Mouse (Mus musculus) urinary bladder, adult 18-20 months (tissue): Measurements from ENCODE around the gene Pef1.

Source experiments
- DNase-seq, 2 experiments: peaks; one replicate each; pipeline ENCODE4 v3.0.0; 2022; ENCODE audit warnings: low spot score in 2 of 2, mixed read lengths in 2 of 2

The Pef1 gene

DNA sequence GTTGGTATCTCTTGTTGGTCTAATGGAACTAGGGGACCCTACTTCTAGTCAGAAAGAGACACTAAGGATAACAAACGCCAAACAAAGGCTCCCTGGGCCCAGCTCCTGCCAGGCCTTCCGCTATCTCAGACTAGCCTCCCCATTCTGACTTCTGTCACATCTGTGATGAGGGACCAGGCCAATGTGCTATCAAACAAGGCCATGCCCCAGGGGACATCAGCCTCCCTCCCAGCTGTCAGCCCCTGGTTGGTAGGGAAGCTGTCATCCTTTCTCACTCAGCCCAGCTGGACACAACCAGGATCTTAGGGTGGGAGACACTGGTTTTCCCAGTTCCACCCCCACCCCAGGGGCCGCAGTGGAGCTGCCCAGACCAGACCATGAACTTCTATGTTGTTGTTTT is 7.2 kb upstream of the Pef1 start:
- DNase-seq, result no peak

DNA sequence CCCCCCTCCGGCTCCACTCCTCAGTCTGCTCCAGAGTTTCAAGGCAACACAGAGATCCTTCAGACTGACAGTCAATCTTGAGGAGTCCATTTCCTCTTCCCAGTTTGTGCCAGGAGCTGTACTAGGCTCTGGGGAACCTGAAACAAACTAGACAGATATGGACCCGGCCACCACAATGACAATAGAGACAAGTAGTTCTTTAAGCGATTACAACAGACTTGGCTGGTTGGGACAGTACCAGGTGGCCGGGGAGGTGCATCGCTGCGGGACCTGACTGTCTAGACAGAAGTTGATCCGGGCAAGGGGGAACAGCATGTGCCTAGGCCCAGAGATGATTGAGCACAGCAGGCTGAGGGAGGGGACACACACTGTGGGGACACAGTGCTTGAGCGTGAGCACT is 1.2 kb upstream of the Pef1 start:
- DNase-seq, result no peak

DNA sequence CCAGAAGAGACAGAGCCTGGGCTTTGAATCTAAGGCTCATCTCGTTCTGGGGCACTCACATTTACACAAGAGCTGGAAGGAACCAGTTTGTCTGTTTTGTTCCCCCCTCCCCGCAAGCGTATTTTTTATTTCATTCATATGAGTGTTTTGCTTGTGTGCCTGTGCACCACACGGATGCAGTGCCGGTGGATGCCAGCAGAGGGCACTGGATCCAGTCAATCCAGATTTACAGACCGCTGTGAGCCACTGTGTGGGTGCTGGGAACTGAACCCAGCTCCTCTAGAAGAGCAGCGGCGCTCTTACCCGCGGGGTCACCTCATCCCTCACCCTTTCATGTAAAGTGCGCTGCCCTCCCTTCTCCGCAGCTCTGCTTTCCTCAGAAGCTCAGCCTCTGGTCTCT is 1.3 kb downstream of the Pef1 start:
- no peak for DNase-seq

DNA sequence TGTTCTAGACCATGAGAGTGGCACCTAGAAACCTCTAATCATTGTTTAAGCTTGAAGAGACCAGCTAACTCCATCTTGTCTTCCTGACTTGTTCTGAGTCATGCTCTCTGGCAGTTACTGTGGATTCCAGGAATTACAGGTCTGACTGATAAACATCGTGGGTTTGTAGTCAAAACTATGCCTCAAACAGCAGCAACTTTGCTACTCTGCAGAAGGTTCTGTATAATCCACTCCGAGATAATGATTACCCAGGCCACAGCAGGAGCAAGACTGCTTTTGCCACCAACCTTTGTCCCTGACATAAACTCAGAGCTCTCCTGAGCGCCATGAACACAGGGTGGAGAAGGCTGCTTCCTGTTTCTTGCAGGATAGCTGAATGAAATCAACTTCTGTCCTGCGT is 2.2 kb downstream of the Pef1 start:
- DNase-seq, result no peak

DNA sequence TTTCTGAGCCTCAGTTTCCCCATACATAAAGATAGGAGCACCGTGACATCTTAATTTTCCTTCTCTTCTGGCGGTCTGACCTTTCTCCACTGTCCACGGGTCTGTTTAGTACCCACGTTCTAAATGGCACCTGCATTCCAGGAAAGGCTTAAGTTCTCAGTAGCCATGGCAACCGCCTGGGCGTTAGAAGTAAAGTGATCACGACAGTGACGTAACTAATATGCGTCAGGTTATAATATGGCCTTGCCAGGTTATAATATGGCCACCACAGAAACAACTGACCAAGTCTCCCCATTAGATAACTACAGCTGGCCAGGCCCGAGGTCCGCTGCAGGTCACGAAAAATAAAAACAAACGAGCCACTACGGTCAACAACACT is 4.7 kb downstream of the Pef1 start:
- no peak for DNase-seq

DNA sequence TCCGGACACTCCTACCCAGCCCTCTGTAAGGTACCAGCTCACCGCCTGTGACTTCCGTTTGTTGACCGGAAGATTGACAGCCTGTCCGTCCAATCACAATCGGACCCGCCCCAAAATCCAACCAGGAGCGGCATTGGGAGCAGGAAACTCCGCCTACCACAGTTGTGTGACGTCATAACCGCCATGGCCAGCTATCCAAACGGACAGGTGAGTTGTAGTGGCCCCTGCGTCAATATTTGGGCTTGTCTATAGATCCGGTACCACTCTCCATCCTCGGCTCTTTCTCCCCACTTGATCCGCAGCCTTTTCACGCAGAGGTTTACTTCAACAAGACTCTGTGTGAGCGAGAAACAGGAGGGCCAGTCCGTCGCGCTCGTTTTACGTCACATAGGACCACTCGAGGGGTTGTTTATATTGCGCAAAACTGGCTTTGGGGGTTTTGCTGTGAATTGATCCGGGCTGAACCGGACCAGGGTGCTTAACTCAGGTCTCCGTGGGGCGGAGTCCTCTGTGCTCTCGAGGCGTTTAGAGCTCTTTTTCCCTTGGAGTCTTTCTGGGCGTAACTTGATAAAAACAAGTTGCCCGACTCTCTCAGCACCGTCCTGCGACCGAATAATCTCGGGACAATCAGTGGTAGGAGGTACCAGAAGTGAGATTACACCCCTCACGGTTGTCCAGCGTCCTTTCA is 5.2 kb downstream of the Pef1 start:
- peak; percentile 99 for DNase-seq

DNA sequence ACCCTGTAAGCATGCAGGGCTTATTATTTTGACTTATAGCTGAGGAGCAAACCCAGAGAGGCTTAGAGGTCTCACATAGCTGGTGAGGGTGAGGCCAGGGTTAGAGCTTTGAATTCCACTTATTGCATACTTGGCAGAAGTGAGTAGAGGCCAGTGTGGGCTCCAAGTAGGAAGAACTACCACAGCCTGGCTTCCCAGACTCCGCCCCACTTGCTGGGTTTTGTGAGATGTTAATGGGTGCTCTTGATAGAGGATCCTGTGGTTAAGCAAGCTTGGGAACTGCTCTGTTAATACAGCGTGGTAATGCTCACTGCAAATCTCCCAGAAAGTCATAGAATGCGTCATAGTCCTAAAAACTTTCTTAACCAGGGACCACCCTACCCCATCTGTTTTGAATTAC is 6.6 kb downstream of the Pef1 start:
- DNase-seq, result no peak

DNA sequence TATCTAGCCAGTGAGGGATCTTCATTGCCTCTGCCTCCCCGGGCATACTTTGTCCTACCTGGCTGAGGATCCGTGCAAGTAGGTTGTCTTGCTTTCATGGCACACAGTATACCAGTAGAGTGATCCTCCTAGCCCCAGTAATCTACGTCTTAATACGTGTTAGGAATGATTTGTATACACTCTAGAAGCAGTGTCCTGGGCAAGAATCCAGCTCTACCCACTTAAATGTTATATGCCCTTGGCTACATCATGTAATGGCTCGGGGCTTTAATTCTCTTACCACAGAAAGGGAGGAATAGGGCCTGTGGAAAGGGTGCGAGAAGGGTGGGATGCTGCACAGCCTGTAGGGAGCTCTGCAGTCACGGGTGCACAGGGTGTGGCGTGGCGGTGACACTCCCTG is 7.3 kb downstream of the Pef1 start:
- no peak for DNase-seq

DNA sequence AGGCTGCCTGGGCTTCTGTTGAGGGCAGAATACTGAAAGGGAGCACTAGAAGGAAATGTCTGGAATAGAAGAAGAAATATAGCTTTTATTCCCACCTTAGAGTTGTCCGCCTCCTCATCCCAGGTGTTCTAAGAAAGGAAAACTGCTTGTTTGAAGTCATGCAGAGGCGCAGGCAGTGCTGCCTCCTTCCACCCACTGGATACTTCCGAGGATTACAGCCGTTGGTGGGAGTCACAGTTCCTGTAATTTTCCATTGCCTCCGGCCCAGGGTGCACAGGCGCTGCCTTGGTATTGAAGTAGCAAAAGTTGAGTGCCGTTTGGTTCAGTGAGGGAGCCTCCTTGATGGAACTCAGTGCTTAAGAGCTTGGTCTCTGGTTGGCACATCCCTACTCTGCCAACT is 7.7 kb downstream of the Pef1 start:
- no peak for DNase-seq

DNA sequence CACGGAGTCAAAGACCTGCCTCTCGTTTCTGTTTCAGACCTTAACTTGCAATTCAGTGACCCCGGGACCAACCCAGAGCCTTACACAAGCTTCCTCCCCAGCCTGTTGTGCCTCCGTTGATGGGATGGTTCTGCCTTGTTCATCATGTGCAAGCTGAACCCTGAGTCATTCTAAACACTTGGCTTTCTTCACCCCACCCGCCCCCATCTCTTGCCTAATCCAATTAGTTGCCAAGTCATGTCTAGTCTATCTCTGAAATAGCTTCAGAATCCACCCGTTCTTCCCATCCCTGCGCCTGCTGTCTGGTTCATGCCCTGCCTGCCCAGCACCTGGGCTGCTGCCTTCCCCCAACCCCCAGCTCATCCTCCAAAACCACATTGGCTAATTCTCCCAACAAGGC is 9.9 kb downstream of the Pef1 start:
- peak; percentile 28 to 78 for DNase-seq

DNA sequence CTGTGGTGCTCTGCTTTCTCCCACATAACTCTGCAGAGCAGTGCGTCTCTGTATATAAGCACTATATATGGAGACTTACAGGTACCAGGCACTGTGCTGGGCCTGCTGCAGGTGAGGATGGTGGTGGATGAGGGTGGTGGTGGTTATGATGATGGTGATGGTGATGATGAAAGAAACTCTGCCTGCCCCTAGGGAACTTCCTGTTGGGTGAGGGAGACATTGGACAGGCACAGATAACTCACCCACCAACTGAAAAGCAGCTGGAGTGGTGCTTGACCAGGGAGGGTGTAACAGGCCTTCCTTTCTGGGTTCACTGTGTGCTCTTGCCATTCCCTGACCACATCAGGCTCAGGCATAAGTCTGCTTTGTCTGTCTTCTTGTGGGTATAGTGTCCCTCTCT is 10.4 kb downstream of the Pef1 start:
- DNase-seq, result no peak

DNA sequence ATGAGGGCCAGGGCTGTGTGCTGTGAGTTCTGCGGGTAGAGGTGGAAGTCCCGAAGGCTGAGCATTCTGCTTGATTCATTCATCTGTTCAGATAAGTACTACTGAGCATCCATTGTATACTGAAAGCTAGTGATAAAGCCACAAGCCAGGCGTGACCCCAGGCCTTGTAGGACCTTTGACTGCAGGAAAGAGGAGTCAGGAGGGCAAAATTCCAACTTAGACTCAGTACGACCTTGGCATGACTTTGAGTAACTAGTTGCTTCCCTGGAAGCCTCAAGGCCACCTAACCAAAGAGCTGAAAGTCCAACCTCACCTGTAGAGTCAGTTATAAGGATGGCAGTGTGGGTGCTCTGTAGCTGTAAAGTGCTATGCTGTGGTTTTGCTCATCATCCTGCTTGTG is 18.4 kb downstream of the Pef1 start:
- no peak for DNase-seq

DNA sequence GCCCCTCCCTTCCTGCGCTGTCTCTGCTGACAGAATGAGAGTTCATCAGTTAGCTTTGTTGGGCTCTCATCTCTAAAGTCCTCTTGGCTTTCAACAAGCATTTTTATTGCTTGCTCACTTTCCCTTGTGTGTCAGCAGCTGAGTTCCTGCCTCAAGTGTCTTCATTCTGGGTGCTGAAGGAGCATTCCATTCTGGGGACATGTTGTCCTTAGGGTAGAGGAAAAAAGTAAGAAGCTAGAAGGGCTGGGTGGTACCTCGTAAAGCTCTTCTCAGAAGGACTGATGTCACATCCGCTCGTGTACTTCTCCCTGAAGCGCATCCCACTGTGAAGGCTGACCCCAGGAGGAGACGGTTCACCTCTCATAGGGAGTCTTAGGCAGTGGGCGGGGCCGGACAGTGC is 19.2 kb downstream of the Pef1 start:
- DNase-seq, result no peak

DNA sequence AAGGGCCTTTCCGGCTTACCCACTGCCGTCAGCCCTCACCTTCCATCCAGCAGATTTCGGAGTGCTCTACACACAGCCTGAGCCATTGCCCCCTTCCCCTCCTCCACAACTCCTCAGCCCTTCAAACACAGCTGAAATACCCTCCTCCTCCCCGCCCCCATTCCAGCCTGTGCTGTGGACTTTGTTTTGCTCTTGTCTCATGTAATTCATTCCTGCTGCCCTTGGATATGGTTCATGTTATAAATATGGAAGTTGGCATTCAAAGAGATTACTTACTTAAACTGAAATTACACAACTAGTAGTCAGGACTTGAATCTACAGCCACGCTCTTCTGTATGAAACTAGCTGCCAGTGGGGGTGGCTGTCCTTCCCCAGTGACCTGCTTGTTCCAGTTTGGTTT is 20.7 kb downstream of the Pef1 start:
- DNase-seq, result no peak

DNA sequence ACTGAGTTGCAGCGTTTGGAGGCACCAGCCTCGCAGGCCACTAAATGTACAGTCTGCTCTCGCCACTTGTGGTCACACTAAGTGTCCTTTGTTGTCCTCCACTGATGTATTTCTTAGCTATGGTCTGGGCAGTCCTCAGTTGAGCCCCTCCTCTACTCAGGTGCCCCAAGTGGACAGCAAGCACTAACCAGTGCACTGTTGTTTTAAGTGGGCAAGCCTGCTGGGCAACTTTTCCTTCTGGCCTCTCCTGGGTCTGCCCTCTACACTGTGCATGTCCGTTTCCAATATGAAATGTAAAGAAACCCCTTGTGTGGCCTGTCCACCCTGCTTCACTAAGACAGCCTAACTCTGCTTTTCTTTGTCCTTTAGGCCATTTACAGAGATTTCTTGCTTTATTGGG is 21.8 kb downstream of the Pef1 start:
- no peak for DNase-seq

DNA sequence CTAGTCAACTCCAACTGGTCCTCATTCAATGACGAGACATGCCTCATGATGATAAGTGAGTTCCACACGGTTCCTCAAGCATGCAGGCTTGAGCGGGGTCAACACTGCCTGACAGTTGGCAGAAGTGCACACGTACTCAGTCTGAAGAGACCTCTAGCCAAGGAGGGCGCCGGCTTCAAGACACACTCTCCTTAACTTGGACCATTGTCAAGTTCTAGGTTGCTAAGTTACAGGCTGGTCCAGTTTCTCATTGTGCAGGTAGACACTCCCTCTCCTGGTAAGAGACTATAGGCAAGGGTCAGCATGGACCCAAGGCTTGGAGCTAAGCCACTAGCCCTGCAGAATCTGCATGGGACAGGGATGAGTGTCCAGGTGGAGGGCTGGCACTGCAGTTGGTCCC is 22.8 kb downstream of the Pef1 start:
- no peak for DNase-seq

DNA sequence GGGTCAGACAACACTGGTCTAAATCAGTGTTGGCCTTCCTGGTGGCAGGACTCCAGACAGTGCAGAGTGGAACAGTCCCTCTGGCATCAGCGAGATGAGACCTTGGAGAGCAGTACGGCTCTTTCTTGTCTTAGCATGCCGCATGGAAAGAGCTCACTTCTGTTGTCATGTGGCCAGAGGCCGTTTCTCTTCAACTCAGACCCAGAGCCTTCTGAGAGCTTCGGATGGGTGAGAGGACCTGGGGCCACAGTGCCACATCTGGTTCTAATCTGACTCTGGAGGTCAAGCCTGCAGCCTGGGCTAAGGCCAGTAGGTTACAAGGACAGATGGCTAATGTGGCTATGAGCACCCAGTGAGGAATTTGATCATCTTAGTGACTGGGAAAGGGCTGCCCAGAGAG is 23.6 kb downstream of the Pef1 start:
- no peak for DNase-seq

DNA sequence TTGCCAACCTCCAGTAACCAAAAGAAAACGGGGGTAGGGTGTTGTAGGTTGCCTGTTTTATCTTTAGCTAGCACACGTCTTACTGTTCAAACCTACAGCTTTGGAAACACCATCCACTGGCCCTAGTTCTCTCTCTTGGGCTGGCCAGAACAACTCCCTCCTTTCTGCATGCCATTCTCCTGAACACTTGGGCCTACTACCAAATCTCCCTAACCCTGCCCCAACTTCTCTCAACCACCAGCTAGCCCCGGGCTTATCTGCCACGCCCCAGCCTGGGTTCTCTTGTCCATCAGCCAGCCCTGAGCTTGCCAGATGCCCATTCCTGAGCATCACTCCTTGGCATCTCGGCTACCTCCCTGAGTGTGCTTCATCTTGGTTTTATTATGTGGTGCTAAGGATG is 26.5 kb downstream of the Pef1 start:
- DNase-seq, result no peak

DNA sequence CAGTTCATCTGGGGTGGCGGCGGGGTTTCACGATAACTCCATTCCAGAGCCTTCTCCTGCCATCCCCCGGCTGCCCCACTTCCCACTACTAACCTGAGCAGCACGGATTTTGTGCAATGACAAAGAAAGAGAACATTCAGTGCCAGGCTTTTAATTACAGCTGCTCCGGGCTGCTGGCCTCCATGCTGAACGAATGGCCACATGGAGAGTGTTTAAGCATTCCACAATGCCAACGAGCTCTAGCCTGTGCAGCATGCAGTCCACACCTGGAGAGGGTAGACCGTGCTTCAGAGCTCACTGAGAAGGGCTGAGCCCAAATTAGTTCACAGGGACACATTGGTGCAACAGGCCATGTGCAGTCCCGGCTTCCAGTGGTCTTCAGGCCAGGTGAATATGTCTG is 27.7 kb downstream of the Pef1 start:
- no peak for DNase-seq

DNA sequence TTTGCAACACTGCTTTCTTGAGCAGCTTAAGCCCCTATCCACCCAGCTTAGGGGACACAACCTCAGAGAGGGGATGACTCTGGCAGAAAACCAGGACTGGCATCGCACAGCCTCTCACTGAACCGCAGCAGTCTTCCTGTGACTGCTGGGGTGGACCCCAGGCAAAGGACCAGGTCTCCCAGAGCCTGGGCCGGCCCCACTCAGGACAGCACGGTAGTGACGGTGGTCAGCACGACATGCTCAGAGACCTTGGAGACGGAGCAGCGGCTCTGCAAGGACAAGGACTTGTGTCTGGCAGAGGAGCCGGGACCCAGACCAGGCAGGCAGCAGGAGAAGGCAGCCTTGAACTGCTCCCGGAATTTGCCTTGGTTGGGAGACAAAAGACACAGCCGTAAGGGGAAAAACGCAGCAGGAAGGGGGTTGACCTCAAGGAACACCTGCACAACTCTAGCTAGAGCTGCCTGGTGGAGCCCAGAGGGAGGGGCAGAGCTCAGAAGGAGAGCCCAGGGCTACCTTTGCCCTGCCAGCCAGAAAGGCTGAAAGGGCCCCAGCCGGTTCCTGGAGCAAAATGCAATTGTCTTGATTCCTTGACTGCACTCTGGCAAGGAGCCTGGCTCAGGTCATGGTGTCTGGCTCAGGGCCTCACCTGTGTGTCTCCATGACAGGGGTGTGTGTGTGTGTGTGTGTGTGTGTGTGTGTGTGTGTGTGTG is 28.4 kb downstream of the Pef1 start:
- DNase-seq, result no peak

DNA sequence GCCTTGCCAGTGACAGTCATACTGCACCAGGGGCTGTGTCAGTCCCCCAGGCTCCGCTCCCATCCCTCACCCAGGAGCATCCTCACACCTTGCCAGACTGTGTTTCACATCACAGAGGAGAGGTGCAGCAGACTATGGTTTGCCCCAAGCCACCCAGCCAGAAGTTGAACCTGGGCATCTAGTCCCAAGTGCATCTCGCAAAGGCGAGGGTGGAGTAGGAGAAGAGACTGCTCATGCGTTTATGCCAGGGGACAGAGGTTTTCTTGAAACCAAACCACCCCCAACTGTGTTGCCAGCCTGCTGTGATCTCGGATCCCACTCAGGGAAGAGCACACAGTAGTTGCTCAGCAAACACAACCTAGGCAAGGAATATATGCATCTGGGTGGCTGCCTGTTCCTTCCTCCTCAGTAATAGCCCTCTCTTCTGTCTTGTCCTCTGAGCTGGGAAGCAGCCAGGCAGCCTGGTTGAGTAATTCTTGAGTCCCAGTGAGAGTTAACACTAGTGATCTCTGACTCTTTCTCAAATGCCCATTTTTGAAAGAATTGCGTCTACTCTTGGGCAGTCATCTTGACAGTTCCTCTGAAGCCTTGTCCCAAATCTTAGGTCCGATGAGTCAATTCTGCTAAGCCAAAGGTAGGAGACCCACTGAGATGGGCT is 29.2 kb downstream of the Pef1 start:
- no peak for DNase-seq

DNA sequence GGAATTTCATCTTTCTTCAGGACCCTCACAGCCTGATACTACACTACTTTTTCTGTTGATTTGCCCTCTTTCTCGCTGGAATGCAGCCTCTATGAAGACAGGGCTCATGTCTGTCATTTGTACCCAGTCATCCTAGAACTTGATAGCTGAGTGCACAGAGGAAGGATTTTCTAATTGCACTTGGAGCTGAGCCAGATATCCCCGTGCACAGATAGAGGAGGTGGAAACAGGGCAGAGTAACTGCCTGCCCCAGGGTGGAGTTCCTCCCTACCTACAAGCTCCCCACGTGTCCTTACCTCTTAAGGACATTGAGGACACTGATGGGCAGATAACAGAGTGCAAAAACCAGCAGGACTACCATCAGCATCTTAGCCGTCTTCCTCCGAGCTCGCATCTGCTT is 31.0 kb downstream of the Pef1 start:
- no peak for DNase-seq

DNA sequence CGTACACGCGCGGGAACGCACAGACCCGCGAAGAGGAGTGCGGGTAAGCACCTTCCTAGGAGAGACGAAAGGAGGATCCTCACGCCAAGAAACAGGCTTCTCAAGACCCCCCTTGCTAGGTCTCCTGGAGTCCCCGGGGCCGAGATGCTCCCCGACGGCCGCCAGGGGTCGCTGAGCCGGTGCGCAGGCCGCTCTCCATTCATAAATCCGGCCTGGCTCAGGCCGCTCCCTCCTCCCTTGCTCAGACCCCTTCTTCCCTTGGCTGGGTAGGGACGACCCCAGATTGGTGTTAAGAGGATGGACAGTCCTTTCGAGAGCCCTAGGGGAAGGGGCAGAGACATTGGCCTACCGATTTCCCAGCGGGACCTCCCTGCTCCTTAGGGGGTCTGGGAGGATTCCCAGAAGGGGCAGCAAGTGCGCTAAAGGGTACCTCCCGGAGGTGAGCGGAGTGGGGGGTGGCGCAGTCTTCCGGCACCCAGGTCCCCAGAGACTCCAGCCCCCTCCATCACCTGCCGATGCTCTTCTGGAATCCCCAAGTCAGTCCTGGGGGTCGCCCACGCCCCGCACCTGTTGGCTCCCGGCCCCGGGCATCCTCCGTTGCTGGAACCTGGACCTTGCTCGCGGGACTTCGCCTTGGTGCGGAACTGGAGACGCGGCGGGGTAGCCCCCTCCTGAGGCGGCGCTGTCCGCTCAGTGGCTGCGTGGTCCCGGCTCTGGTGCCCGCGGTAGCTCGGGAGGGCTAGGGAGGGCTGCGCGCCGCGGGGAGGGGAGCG is 36.3 kb downstream of the Pef1 start:
- peak; percentile 34 to 81 for DNase-seq
